Mouse (Mus musculus) lung, postnatal 0 days (tissue): ENCODE data around the gene Slc25a19. TPM values are rescaled to one million over a fixed set of nuclear protein-coding genes. Genes with fewer than 3 reads are reported as not detected.

ENCODE experiments used
- ATAC-seq: fragments of 200-750 bp; cut with Nextera tagmentation; 2 replicates; pipeline ENCODE4 v1.8.0; 2017; ENCODE audit warnings: moderate library complexity
- DNase-seq: peaks from one replicate; pipeline ENCODE4 v3.0.0-alpha.2; 2016; ENCODE audit warnings: low spot score
- H3K27ac ChIP-seq: fragments of 300-500 bp; sonication (generic); 2 replicates; pipeline ENCODE4 v1.5.1; 2014; ENCODE audit warnings: antibody characterized with exemption, mild to moderate bottlenecking, low read length, mixed read lengths
- H3K27me3 ChIP-seq: fragments of 300-500 bp; sonication (generic); replicated peaks from 2 replicates; pipeline ENCODE4 v1.6.1; 2014; ENCODE audit warnings: low read length, mixed read lengths; ENCODE audit not compliant: insufficient read depth
- H3K36me3 ChIP-seq: fragments of 300-500 bp; sonication (generic); 2 replicates; pipeline ENCODE4 v1.6.1; 2014; ENCODE audit warnings: low read length, mixed read lengths; ENCODE audit not compliant: insufficient read depth
- H3K4me1 ChIP-seq: fragments of 300-500 bp; sonication (generic); 2 replicates; pipeline ENCODE4 v1.6.1; 2014; ENCODE audit warnings: antibody characterized with exemption, low read depth, low read length, mixed read lengths; ENCODE audit not compliant: insufficient read depth
- H3K4me2 ChIP-seq: fragments of 300-500 bp; sonication (generic); replicated peaks from 2 replicates; pipeline ENCODE4 v1.6.1; 2014; ENCODE audit warnings: low read depth, mild to moderate bottlenecking, low read length, moderate library complexity, mixed read lengths
- H3K4me3 ChIP-seq: fragments of 300-500 bp; sonication (generic); 2 replicates; pipeline ENCODE4 v1.5.1; 2014; ENCODE audit warnings: low read depth, low read length
- H3K9ac ChIP-seq: fragments of 300-500 bp; sonication (generic); replicated peaks from 2 replicates; pipeline ENCODE4 v1.6.1; 2014; ENCODE audit warnings: low read depth, mild to moderate bottlenecking
- H3K9me3 ChIP-seq: fragments of 300-500 bp; sonication (generic); 2 replicates; pipeline ENCODE4 v1.6.1; 2016; ENCODE audit warnings: low read length, mixed read lengths
- CTCF ChIP-seq: IDR thresholded peaks from 2 replicates; pipeline ENCODE4 v1.5.1; 2016; ENCODE audit warnings: antibody characterized with exemption, mild to moderate bottlenecking
- EP300 ChIP-seq: IDR thresholded peaks from 2 replicates; pipeline ENCODE4 v1.6.1; 2016; ENCODE audit warnings: antibody characterized with exemption, mild to moderate bottlenecking, control low read depth
- WGBS: fragments of 180-500 bp; shearing (Covaris S2); extraction: QIAGEN DNeasy Blood & Tissue Kit; methylation state at CpG from one replicate; pipeline ENCODE4 v1.1.7; 2014; 5-methylcytosine and 5-hydroxymethylcytosine counted together
- polyA plus RNA-seq: library from polyadenylated mRNA; unstranded; fragments of >200 nt; fragmentation: Nextera tagmentation; extraction: Ambion mirVana; gene quantifications from 2 replicates; pipeline ENCODE4 v1.2.1, GENCODE M21; 2015

Gene Slc25a19
- polyA plus RNA-seq, 1 experiment from 2014 or later: 18.9 TPM

DNA sequence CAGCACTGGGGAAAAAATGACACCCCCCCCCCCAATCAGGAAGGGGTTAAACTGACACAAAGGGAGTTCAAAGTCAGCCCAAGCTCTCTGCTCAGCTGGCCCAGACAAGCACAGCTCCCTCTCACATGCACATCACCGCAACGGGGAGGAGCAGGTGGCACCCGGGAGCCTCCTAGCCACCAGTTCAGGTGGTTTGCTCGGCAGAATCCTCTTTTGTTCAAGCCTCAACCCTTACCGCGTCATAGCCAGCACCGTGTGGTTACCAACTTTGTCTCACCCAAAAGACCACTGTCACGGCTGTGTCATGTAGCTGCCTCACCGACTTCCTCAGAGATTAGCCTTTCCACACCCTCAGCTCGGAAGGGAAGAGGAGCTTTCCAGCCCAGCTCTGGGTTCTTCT is 15.2 kb upstream of the Slc25a19 start:
- no peaks in the 10 kb centered on the region; the same call in 1 of the 2 replicates for H3K36me3 ChIP-seq
- H3K4me3 ChIP-seq: no peak overlapping the region
- TF ChIP-seq CTCF: no peak
- TF ChIP-seq EP300: no peak
- 66% methylated on average over 10 of the region's 10 CpGs for WGBS
- H3K27ac ChIP-seq: no peak overlapping the region
- H3K9me3 ChIP-seq: no peaks in the 10 kb centered on the region
- no peaks in the 10 kb centered on the region for H3K4me1 ChIP-seq
- ATAC-seq (no peak), DNase-seq (no peak)
- no peaks in the 10 kb centered on the region for H3K27me3 ChIP-seq
- H3K9ac ChIP-seq: no peak overlapping the region
- no peak overlapping the region for H3K4me2 ChIP-seq

- WGBS: 88% methylated on average over 2 of the region's 2 CpGs
- Histone ChIP-seq H3K27ac (no peak overlapping the region), H3K27me3 (no peaks in the 10 kb centered on the region), H3K9me3 (no peaks in the 10 kb centered on the region), H3K4me3 (no peak overlapping the region), H3K4me2 (no peak overlapping the region), H3K9ac (no peak overlapping the region), H3K36me3 (no peaks in the 10 kb centered on the region; the same call in 1 of the 2 replicates), H3K4me1 (no peaks in the 10 kb centered on the region)
- TF ChIP-seq EP300: no peak
- no peak for TF ChIP-seq CTCF
- ATAC-seq: no peak
- no peak for DNase-seq
Measured at GRCm38 (mm10) chr11:115642705-115643104, 14.6 kb upstream of the Slc25a19 start.

- H3K4me2 ChIP-seq: no peak overlapping the region
- H3K4me3 ChIP-seq: no peak overlapping the region
- no peak overlapping the region for H3K27ac ChIP-seq
- H3K27me3 ChIP-seq: no peaks in the 10 kb centered on the region
- WGBS: 93% methylated on average over 4 of the region's 4 CpGs
- no peaks in the 10 kb centered on the region for H3K4me1 ChIP-seq
- TF ChIP-seq EP300 (no peak), CTCF (no peak)
- H3K9me3 ChIP-seq: no peaks in the 10 kb centered on the region
- no peak for ATAC-seq
- H3K36me3 ChIP-seq: no peaks in the 10 kb centered on the region
- H3K9ac ChIP-seq: no peak overlapping the region
- no peak for DNase-seq
Measured at GRCm38 (mm10) chr11:115641664-115642036, 13.6 kb upstream of the Slc25a19 start.

DNA sequence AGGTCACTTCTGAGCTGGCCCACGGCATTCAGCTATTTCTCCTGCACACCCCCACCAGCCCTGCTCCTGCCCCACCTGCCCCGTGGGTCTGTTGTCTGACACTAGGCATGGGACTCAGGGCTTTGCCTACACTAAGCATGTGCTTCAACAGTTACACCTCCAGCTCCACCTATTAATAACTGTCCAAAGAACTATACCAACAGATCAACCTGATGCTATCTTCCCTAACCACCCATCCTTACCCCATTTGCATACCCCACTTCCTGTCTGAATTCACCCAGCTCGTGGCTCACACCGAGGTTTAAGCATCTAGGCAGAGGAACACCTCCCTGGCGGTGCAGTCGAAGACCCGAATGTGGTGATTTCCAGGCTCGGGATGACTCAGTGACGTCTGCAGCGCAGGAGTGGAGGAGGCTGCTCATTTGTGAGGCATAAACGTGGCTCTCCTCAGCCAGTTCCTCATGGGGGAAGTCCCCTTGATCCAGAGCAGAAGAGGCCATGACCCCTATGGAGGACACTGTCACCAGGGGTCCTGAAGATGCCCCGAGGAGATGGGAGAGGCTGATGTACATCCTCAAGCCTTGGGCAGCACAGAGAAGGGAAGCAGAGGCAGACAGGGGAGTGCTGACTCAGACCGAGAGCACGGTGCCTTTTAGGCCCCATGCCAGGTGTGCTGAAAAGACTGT is 13.0 kb upstream of the Slc25a19 start:
- no peak overlapping the region for H3K9ac ChIP-seq
- H3K4me2 ChIP-seq: no peak overlapping the region
- no peaks in the 10 kb centered on the region for H3K27me3 ChIP-seq
- H3K27ac ChIP-seq: no peak overlapping the region
- no peaks in the 10 kb centered on the region for H3K9me3 ChIP-seq
- 51% methylated on average over 14 of the region's 14 CpGs for WGBS
- DNase-seq: no peak
- H3K4me1 ChIP-seq: no peaks in the 10 kb centered on the region
- no peaks in the 10 kb centered on the region for H3K36me3 ChIP-seq
- ATAC-seq: no peak
- H3K4me3 ChIP-seq: no peak overlapping the region
- TF ChIP-seq CTCF (no peak), EP300 (no peak)

GRCm38 (mm10) chr11:115640311-115640828 is 12.3 kb upstream of the Slc25a19 start:
- Histone ChIP-seq H3K4me3 (no peak overlapping the region), H3K36me3 (no peaks in the 10 kb centered on the region), H3K4me2 (no peak overlapping the region), H3K9ac (no peak overlapping the region), H3K4me1 (no peaks in the 10 kb centered on the region), H3K27me3 (no peaks in the 10 kb centered on the region), H3K27ac (no peak overlapping the region), H3K9me3 (no peaks in the 10 kb centered on the region)
- ATAC-seq: no peak
- TF ChIP-seq EP300 (no peak), CTCF (no peak)
- no peak for DNase-seq
- 79% methylated on average over 3 of the region's 4 CpGs for WGBS

DNA sequence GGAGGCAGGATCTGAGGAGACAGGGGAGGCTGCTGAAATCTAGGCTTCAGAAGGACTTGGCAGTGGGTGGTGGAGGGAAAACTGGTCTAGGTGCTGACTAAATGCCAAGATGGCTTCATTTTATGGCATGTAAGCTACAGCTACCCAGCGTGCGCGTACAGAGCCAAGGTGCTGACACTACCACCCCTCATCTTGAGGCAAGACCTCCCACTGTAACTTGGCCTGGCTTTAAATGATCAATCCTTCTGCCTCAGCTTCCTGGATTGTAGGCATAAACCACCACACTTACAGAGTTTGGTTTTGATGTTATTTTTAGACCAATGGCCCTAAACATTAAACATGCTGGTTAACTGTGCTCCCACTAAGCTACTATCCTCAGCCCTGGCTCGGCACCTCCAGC is 11.4 kb upstream of the Slc25a19 start:
- Histone ChIP-seq H3K9ac (no peak overlapping the region), H3K27ac (0 out of 2 replicates have a peak overlapping the region, but pooled peaks have one; percentile 20), H3K27me3 (no peaks in the 10 kb centered on the region), H3K9me3 (no peaks in the 10 kb centered on the region), H3K4me3 (no peak overlapping the region), H3K4me1 (no peaks in the 10 kb centered on the region), H3K4me2 (no peak overlapping the region), H3K36me3 (no peaks in the 10 kb centered on the region)
- WGBS: 56% methylated on average over 4 of the region's 4 CpGs
- 0 out of 2 replicates have a peak, but pooled peaks have one; percentile 6 for ATAC-seq
- TF ChIP-seq EP300: no peak
- DNase-seq: no peak
